Mouse (Mus musculus) spleen, postnatal 36 days (tissue): ENCODE results near the gene Lrrc49.

Experiments
- DNase-seq, 2 experiments: peaks; one replicate each; pipeline ENCODE4 v3.0.0; 2022; ENCODE audit warnings: low spot score in 2 of 2, mixed read lengths in 1 of 2

Lrrc49 gene

DNA sequence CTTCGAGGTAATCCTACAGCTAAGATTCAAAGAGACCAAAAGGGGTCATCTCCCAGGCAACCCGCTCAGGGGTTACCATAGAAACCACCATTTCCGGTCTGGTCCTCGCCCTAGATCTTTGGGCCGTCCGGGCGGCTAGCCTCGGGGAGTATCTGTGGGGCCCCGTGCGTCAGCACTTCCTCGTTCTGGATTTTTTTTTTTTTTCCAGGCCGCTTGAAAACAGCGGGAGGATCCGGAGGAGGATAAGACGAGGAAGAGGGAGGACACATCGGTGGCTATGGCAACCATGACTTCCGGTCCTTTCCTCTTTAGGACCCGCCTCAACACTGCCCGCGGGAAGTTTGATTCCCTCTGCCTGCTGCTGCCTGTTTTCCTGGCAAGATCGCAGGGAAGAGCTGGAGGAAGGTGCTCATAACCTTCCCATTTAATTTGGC, at the start of gene Lrrc49:
Lrrc49 (minus strand) TSS at position 268 of the 434 bp plus-strand sequence.
- peak; percentile 58 to 63 for DNase-seq

DNA sequence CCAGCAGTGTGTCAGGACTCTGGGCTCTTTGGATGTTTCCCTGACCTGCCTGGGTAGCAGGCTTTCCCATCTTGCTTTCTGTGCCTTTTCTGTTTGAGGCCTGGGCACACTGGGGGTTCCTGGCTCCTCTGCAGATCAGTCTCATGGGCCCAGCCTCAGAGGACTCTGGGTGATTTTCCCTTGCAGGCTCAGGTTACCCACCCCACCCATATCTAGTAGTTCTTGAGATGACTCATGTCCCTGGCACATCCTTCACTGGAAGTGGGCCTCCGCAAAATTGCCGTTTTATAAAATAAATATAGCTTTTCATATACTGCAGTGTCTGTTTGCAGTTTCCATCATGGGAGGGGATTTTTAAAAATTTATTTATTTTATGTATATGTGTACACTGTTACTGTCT, 46.4 kb upstream of the Lrrc49 start:
- no peak for DNase-seq

DNA sequence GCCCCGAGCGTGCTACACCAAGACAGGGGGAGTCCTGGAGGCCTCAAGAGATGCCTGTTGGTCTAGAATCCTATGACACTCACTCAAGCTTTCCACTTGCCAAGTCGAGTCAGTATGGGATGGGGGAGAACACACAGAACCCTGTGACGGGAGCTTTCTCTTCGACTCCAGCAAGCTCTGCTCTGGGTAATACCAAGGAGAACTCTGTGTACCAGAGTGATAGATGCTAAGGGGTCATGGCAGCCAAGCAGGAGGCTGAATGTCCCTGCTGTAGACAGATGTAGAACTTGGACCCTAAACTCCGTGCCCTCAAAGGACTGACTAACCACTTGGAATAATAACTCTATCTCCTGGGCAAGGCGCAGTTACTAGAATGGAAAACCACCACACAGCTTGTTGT, 37.0 kb upstream of the Lrrc49 start:
- DNase-seq, result no peak

DNA sequence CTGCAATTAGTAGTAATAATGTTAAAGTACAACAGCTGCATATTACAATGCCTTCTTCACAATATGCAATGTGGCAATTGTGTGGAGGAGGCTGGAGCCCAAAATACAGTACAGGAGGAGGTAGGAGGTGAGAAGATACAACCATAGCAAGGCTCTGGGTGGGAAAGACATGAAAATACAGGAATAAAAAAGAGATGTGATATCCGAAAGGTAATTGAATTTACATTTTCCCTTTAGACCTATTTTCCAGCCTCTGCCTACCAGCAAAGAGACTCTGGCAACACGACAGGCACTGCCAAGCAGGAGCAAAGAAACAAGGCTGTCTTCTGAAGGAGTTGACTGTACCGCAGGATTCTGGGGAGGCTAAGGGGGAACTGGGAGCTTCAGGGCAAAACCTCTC, 31.7 kb upstream of the Lrrc49 start:
- DNase-seq, result no peak

DNA sequence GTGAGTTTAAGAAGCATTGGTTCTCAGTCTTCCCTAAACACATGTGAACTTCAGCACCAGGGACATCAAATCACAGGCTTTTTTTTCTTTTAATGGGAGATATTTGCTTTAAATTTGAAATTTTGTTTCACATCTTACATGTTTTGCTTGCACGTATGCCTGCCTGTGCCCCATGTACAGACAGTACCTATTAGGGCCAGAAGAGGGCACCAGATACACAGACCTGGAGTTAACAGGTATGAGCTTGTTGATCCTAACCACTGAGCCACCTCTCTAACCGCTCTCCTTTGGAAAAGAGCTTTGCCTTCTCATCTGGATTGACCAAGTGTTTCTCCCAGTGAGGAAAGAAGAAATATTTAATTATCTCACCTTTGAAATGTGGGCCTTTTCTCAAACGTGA, 30.3 kb upstream of the Lrrc49 start:
- DNase-seq, result peak in 1 of 2 experiments; percentile 29

DNA sequence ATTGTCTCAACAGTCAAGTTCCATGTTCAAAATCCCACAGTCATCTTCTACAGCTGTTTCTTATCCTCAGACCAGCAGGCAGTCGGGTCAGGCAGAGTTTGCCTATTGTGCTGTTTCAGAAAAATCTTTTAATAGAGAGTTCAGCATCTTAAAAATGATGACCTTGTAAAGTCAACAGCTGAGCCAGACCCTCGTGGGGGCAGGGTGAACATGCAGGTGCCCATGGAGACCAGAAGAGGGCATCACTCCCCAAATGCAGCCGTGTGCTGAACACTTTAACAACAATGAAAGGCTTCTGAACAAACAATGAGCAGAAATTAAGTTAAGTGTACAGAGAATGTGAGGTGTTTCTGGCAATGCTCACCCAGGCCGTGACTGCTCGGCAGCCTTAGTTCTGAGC, 27.9 kb upstream of the Lrrc49 start:
- DNase-seq, result no peak

DNA sequence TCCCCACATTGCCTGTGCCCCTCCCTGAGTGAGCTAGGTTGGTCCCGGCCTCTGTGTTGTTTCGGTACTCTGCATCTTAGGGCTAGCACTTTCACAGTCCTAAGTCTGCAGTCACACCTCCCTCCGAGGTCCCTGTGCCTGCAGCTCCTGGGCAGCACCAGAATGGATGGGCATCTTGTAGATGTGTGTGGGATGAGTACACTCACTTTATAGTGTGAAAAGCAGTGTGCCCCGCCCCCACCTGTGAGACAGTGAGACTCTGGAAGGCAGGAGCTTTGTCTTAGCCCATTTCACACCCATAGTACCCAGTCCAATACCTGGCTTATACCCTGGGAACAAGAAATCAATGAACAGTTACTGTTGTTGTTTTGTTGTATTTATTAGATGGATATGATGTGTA, 27.3 kb upstream of the Lrrc49 start:
- no peak for DNase-seq

DNA sequence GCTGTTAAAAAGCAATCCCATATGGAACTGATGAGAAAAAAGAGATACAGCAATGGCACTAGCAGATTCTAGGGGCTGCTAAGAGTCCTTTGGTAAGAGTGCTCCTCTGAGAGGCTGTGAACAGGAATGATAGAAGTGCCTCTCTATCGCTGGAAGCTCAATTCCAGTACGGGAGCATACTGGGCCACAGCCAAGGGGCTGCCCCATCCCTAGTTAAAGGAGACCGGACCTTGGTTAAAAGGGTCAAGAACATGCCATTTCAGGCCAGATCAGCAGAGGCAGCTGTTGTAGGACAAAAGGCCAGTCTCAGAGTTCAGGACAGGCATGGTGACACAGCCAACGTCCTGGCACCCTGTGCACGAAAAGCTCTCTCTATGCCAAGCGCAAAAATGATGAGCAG, 26.2 kb upstream of the Lrrc49 start:
- DNase-seq, result no peak

DNA sequence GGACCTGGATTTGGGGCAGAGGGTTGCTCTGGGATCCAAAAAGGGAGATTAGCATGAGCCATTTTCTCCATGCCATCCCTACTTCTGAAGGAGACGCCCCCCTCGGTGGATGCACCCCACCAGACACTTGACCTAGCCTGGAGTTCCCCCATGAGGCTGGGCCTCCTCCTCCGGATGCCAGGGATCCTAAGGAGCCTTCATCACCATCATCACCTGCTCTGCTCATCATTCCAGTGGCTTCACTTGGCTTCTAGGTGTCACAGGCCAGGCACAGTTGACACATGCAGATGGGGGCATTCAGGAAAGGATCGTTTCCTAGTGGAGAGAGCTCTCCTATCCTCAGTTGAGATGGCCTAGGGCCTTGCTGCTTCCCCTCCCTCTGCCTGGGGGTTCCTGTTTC, 25.7 kb upstream of the Lrrc49 start:
- DNase-seq, result no peak

DNA sequence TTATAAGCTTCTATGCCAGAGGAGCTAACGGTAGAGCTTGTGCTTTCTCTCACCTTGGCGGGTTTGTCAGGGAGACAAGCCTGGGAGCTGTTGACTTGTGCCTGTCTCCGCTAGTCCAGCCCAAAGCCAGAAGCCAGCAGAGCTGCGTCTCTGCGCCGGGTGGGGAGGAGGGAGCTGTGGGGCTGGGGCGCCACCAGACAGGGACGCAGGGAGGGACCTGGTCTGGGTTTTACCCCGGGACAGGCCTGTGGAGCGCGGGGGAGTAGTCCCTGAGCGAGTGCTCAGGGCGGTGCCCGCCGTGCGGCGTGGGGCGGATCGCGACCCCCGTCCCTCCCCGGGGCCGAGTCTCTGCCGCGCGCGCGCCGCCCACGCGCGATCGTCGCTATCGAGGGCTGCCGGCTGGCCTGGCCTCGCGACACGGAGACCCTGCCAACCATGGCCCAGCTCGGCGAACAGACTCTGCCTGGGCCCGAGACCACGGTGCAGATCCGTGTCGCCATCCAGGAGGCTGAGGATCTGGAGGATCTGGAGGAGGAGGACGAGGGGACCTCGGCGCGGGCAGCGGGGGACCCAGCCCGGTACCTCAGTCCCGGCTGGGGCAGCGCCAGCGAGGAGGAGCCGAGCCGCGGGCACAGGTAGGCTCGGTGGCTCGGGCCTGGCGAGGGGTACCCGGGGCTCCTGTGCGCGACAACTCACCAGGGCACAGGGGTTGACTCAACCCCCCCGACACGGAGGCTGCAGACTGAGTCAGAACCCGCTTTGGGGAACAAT, 25.0 kb upstream of the Lrrc49 start, which contains the start of gene Larp6:
Larp6 (plus strand) TSS at position 219 of the 771 bp plus-strand sequence.
- DNase-seq, result no peak

DNA sequence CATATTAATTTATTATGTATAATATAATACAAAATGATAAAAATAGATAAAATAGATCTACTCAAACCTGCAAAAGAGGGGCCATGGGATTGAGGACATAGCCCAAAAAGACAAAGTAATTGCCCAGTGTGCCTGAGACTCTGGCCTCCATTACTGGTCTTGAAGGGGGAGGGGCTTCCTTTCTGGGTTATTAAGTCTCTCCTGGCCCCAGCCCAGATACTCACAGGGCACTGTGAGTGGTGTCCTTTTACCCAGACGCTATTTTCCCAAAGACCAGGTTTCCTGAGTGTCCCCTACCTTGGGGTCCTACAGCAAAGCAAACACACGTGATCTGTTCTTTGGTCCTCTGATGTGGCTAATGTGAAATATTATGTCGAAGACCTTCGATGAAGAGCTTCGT, 24.1 kb upstream of the Lrrc49 start:
- no peak for DNase-seq

DNA sequence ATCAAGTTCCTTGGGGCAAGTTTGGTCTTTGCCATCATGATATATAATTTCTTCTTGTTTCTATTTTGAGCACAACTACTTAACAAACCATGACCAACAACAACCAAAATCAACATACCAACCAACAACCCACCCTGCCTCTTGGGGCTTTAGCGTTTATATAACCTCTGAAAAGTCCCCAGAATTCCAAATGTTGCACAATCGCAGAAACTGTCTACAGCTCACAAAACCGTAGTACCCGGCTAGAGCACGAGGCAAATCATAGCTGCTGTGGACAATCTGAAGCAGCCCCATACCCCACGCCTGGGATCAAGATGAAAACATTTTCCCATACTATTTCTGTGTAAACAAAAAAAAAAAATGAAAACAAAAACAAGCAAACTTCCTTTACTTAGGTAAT, 21.8 kb upstream of the Lrrc49 start:
- no peak for DNase-seq

DNA sequence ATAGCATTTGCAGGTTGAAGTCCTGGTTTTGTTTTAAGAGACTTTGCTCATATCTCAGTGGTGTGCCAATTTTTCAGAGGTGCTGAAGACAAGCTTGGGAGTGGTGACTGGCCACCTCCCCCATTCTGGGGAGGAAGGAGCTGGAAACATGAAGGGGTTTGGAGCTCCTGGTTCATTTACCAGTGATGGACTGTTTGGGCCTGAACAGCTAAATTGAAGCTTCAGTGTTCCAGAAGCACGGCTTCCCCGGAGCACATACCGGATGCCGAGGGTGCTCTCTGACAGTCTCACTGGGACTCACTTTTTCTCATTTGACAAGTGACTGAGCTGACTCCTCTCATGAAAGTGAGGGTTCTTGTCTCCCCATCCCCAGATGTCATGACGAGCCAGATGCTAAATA, 20.6 kb upstream of the Lrrc49 start:
- DNase-seq, result no peak

DNA sequence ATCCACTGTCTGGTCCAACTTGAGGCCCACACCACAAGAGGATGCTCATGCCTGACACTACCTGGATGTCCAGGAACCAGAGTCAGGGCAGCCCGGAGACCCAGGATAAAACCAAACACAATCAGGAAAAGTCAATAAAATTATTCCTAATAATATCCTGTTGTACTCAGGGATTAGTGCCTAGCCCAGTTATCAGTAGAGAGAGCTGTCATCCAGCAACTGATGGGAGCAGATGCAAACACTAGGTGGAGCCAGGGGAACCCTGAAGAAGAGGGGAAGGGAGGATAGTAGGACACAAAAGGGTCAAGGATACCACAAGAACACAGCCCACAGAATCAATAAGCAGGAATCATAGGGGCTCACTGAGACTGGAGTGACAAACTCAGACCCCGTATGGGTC, 19.6 kb upstream of the Lrrc49 start:
- DNase-seq, result no peak

DNA sequence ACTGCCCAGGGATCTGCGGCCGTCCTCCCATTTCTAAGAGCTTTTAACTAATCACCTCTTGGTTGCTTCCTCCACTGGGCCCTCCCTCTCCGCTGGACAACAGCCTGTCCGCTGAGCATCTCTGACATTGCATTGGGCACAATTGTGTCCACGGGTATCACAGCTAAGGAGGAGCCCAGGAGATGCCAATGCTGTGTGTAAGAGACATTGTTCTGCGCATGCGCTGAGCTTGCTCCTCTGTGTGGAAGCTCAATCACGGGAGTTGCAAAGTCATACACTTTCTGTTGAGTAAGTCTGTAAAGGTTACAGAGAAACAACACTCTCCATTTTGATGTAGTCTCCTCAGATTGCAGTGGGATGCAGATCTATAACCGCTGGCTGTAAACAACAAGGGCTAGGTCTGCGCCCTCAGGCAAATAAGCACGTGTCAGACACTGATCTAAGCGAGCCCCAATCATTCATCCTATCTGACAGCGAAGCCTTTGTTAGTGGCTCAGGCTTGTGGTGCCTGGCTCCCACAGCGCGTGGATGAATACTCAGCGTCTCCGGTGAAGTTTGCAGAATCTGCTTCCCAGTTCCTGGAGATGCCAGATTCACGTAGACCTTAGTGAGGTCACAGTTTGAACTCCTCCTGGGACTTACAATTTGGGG, 11.7 kb upstream of the Lrrc49 start:
- DNase-seq, result no peak

DNA sequence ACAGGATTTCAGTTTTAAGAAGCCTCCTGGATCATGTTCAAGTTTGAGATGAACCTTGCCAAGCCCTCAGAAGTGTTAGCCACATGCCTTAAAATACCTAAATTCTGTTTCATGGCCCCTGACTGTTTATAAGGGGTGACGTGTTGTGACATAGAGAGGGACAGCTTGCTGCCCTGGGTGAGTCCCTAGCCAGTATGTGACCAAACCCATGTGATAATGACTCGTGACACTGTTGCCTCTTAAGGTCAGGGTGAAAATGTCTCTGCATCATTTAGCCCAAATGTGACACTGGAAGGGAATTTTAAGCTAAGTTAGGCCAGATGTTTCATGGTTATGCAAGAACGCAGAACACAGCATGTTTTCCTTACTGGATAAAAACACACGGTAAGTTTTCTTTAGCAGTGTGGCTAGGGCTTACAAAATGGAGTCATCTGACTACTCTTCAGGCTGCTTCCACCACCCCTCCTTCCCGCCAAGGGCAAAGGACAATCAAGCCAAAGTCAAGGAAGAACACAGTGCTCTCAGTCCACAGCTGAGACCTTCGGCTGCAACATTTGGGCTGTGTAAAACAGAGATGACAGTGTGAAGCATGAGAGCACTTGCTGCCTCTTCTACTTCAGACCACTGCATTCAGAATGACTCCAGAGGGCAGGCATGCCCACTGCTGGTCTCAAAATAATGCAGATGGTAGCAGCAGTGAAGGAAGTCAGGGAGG, 8.5 kb upstream of the Lrrc49 start:
- no peak for DNase-seq

DNA sequence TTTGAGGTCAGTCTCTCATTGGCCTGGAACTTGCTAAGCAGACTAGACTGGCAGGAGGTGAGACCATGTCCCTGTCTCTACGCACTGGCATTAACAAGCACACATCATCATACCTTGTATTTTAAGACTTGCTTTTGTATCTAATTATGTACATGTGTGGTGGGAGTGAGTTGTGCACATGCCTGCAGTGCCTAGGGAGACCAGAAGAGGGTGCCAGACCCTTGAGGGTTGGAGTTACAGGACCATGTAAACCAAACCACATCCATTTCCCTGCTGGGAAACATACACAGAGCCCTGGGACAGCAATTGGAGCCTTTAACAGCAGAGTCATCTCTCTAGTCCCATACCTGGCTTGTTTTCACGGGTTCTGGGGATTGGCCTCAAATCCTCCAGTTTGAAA, 6.0 kb upstream of the Lrrc49 start:
- no peak for DNase-seq

DNA sequence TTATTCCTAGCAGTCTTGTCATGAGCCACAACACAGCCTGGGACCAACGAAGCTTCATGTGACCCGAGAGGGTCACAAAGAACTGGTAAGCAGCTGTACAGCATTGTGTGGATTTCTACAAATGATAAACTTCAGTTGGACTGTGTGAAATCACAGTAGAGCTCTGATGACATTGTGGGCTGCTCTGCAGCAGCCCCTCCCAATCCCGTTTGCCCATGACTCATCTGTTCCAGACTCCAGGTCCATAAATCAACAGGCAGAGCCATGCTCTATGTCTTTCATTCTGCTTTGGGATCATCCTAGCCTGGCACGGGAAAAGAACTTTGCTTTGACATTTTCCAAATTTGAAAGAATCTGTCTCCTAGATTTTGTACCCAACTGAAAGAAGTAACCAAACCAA, 4.7 kb upstream of the Lrrc49 start:
- DNase-seq, result no peak

DNA sequence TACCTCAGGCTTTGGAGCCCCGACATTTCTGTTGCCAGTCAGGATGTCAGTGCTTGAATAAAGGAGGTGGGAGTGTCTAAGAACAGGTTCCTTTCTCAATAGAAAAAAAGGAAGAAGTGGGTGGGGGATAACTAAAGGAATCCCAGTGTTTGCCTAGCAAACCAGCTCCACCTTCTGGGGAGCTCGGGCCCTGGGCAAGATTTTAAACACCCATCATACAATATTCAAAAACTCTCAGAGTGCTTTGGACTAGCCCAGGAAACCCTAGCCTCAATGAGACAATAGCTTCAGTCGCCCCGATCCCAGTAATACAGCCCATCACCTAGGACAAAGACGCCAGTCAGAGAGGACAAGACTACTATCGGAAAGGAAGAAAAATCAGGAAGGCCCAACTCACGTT, 543 bp downstream of the Lrrc49 start:
- DNase-seq, result no peak

DNA sequence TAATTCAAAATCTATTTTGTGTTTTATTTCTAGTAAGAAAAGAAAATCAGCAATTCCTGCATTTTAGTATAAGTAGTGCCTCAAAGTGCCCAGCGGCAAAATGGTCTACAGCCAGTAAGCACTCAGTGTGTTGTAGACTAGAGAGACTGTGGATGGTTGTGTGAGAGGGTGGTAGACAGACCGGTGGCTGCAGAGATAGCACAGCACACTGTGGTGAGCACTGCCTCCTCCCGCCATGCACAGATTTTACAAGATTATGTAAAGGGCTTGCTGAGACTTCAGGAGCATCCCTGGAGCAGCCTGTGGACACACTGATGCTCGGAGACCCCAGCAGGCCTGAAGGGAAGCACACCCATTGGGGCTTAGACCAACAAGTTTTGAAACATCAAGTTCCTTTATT, 5.2 kb downstream of the Lrrc49 start:
- DNase-seq, result no peak

DNA sequence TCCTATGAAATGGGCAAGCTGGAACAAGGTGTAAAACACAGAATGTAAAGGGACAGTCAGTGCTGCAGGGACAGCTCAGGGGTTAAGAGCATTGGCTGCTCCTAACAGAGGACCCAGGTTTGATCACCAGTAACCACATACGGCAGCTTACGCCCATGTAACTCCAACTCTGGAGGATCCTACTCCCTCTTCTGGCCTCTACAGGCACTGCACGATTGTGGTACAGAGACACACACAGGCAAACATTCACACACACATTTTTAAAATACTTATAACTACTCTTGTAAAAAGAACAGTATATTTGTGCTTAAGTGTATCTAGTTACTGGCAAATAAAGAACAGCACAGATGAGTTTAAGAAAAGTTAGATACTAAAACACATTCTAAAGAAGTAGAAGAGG, 7.0 kb downstream of the Lrrc49 start:
- DNase-seq, result no peak

DNA sequence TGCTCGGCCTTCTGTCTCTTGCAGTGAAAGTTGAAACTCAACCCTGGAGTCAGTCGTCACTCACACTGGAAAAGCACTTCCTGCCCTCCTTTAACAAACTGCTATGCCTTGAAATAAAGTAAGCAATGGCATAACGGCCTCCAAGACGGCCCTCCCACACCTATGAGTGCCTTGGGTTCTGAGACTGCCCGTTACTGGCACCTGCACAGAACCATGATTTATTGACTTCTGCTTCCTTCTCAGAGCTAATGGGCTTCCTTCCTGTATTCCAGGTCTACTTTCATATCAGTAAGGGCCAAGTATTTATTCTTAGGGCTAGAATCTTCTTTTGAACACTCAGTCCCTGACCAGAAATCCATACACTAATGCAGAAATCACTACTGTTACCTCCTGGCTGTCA, 9.0 kb downstream of the Lrrc49 start:
- DNase-seq, result no peak

DNA sequence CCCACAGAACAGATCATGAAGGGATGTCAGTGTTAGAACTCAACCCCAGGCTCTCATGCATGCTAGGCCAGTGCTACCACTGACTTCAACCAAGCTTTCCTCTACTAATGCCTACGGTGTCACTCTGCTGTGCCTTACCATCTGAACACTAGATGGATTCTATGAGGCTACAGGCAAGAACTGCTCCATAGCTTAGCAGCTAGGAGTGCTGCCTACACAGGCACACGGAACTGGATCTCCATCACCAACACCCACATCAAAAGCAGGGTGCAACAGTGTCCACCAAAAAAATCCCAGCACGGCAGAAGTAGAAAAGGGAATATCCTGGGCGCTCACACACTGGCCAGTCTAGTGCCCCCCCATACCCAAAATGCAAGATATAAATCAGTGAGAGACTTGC, 11.5 kb downstream of the Lrrc49 start:
- no peak for DNase-seq
